Mouse (Mus musculus) gastrocnemius, adult 8-10 months (tissue): ENCODE results near the gene Taf4. TPM values are rescaled to one million over a fixed set of nuclear protein-coding genes. Genes with fewer than 3 reads are reported as not detected.

ENCODE experiments used
- DNase-seq, 2 experiments: peaks; one replicate each; pipeline ENCODE4 v3.0.0; 2022; ENCODE audit warnings: low spot score in 2 of 2
- total RNA-seq, 4 experiments: library from RNA; stranded (reverse); gene quantifications; 2 replicates each; pipeline ENCODE4 v1.2.4; 2022

The Taf4 gene
- total RNA-seq, 4 experiments from 2014 or later, result 7.2 to 9.6 (median 8.8) TPM

- DNase-seq, result no peak
These were observed 31.4 kb downstream of the Taf4 start for GRCm38 (mm10) chr2:179945051-179945450.

- DNase-seq, result no peak
These were observed 34.8 kb downstream of the Taf4 start for GRCm38 (mm10) chr2:179941696-179942095.

DNA sequence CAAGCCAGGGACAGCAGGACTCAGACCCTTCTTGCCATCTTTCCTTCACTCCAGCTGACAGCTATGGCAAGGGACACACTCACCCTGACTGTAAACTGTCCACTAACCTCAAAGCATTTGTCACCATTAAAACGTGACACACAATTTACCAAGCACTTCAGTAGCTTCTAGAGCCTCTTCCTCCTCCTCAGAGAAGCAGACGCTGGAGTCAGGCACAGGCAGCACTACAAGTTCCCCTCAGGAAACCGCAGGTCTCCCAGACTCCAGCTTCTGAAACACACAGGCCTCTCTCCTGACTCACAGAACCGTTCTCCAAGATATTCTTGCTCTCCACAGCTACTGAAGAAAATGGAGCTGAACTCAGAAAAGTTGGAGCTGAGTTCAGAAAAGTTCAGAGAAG lies 39.4 kb downstream of the Taf4 start:
- DNase-seq, result no peak

DNA sequence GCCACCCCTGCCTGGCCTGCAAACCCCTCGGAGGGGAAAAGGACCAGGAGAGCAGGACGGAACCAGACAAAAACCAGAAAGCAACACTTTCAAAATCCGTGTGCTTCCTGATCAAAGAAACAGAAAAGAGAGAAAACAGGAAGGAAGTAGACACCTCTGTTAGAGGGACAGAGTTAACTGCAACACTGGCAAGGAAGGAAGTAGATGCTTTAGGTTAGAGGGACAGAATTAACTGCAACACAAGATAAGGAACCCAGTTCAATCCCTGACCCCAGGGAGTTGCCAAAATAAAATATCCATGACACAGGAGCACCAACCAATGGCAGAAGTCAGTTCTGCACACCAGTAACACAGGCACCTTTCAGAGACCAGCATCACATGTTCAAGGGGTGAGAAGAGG lies 42.3 kb downstream of the Taf4 start:
- DNase-seq, result no peak

- no peak for DNase-seq
These were observed 44.7 kb downstream of the Taf4 start for GRCm38 (mm10) chr2:179931741-179932140.

DNA sequence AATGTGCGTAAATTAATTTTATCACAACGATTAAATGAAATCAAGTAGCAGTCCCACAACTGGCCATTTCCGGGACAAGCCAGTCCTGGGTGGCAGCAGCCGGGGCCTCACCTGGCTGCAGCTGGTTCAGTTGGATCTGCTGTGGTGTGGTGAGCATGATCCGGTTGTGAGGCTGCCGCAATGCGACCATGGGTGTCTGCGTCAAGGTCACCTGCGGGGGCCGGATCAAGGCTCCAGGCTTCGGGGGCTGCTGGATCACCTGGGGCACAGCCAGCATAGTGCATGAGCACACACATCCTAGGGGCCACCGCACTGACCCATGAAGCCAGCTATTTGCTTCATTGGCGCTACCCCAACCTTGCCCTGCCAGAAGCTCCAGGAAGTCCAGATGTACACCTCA lies 47.3 kb downstream of the Taf4 start:
- DNase-seq, result no peak

- DNase-seq, result no peak
These were observed 52.4 kb downstream of the Taf4 start for GRCm38 (mm10) chr2:179924038-179924437.

DNA sequence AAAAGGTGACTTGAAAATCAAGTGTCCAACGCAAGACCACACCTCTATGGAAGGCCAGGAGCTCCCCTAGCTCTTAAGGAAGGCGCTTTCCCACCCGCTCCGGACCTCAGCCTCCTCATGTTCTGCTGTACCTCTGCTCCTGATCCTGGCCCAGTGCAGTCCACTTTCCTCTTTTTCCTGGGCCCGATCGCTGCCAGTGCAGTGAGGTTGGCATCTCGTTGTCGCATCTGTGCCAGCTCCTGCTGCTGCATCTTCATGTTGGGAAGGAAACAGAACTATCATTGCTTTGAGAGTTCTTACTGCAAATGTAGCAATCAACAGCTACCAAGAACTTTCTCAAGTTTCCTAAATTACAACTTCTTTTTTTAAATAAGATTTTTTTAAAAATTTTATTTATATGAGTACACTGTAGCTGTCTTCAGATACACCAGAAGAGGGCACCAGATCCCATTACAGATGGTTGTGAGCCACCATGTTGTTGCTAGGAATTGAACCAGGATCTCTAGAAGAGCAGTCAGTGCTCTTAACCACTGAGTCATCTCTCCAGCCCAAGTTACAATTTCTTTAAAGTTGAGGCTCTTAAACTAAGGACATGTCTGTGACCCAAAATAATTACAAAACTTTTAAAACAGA lies 55.3 kb downstream of the Taf4 start:
- DNase-seq, result no peak

DNA sequence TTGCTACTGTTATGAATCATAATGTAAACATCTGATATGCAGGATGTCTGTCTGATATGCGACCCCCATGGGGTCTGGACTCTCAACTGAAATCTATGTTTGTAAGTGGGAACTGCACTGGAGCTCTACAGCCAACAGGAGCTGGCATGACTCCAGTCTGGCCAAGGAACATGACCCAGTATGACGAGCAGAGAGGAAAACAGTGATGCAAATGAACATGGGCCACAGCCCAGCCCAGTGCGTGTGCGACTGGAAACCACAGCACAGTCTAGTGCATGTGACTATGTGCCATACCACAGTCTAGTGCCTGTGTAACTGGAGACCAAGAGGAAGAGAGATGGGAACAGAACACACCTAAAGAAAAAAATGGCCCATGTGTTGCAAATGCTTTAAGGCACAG lies 56.4 kb downstream of the Taf4 start:
- no peak for DNase-seq

GRCm38 (mm10) chr2:179916877-179917673 lies 59.4 kb downstream of the Taf4 start:
- DNase-seq, result peak; percentile 40 to 49

DNA sequence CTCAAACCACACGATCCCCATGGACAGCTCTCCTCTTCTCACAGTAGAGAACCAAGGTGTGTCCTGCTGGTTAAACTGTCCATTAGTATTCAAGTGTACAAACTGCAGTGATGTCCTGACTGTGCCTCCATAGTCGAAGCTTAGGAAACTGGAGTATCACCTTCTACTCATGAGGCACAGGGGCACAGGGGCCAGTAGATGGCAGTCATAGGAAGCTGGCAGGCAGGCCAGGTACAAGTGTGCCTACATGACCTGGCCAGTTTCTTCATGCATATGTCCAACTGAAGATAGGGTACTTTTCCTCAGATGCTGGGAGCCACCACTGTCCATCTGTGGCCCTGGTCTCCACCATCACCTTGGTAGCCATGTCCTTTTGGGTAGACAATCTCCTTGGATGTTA lies 62.2 kb downstream of the Taf4 start:
- no peak for DNase-seq

DNA sequence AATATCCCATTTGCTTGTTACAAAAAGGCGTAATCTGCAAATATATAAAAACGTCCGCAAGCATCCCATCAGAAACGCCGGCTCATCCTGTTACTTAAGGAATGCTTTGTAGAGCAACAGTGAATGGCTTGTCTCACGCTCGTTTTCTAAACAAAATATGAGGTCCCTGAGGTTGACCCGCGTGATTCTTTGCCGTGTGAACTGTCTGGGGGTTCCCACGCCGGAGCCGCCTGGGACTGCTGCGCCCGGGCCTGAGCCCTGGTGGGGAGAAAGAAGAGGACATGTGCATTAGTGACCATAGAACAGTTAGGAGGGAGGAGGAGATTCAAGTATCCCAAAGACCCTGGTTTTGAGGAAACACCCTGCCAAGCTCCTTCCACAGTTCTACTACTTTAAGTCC lies 63.1 kb downstream of the Taf4 start:
- no peak for DNase-seq

DNA sequence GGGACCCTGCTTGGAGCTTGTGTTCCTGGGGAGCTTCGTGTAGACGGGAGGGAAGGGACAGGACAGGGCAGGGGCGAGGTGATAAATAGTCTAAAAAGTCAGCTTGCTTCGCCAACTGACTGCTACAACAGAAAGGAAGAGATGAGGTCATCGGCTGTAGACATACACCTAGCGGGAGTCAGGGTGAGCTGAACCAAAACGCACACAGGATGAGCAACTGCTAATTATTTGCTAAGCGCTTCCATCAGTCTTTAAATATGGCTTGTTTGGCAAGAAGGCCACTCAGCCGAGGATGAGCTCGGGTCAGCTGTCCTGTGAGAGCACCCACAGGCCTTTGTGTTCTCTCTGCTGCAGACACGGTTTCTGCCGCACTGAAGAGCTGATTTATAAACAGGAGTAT lies 63.5 kb downstream of the Taf4 start:
- no peak for DNase-seq

DNA sequence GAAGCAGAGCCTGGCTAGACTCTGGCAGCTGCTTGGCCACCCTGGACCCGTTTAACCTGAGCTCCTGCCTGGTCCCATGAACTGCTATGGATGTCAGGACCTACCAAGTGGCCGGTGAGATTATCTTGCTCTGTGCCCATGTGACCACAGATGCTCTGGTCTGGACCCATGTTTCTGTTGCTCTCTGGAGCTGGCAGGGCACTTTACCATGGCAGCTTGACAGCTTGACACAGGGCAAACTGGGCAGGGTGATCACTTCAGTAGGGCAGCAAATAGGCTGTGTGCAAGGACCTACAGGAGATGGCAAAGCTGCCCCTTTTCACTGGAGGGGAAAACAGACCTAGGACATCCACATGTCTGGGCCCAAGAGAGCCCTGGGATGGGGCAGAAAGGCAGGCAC lies 79.5 kb downstream of the Taf4 start:
- DNase-seq, result peak in 1 of 2 experiments; percentile 33

GRCm38 (mm10) chr2:179891048-179891447 lies 85.4 kb downstream of the Taf4 start:
- no peak for DNase-seq

- DNase-seq, result peak in 1 of 2 experiments; percentile 31
These were observed 91.9 kb downstream of the Taf4 start for GRCm38 (mm10) chr2:179884561-179884960.

GRCm38 (mm10) chr2:179877551-179878215 lies 98.8 kb downstream of the Taf4 start:
- DNase-seq, result no peak

DNA sequence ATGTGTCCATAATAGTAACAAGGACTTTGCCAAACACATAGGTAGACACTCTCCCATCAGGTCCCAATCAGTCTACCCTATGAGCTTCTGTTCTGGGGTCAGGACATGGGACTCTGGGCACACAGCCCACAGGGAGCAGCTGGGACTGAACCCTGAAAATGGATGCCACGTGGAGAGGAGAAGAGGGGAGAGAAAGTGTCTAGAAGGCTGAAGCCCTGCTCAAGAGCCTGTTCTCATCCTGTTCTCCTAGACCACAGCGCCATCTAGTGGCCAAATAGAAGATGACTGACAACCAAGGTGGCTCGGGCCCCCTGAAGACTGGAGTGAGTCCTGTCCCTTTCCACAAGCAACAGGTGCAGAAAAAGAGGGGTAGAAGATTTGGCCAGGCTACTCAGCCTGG lies 101.3 kb downstream of the Taf4 start:
- DNase-seq, result peak in 1 of 2 experiments; percentile 29

DNA sequence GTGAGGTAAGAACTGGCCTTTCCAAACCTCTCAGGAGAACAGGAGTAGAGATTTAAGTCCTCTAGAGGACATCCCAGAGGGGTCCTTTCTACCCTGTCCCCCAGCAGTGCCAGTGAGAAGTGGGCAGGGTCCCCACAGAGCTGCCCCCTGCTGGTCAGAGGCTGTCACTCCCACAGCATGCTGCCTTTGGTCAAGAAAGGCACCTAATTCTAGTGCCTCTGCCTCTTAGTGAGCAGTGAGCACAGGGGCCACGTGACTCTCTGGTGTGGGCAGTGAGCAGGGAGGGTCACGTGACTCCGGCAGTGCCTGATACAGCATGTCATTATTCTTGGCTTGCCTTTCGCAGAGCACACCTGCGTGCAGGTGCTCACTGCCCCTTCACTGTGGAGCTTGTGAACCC lies 103.1 kb downstream of the Taf4 start:
- no peak for DNase-seq

DNA sequence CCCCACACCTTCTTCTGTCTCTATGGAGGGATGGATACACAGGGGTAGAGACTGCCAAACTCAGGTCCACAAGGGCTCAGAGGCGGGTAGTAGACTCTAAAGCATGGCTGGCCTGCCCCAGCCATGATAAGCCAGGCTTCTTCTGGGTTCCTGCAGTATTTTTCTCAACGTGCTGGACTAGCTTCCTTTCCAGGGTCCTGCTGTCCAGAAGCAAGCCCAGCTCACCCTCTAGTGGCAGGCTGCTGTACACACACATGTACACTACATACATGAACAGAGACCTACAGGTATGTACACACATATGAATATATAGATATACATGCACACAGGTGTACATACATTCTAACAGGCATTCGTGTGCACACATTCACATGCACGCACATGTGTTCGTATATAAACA lies 103.7 kb downstream of the Taf4 start:
- DNase-seq, result no peak

DNA sequence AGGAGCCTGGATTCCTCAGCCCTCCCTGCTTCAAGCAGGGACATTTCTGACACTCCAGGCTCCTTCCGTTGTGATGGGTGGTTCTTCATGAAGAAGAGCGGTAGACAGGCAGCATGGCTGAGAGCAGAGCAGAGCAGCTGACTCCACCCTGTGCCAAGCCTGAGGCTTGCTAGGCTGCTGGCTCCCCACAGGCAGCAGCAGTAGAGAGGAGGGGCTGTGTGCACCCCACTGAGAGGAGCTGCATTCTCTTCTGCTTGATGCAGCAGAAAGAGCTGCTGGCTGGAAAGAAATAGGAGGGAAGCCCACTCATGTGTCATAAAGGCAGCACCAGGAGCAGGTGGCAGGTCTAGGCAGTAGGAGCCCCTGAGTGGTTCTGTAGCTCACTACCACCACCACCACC lies 106.6 kb downstream of the Taf4 start:
- no peak for DNase-seq

- DNase-seq, result no peak
These were observed 108.8 kb downstream of the Taf4 start for GRCm38 (mm10) chr2:179867669-179868068.

GRCm38 (mm10) chr2:179865097-179865496 lies 111.3 kb downstream of the Taf4 start:
- no peak for DNase-seq
